Mouse (Mus musculus) thymus, adult 2 months (tissue): Measurements from ENCODE around the gene Slc15a3.

Experiments used
- CTCF ChIP-seq: fragments of 200-500 bp; IDR thresholded peaks from 2 replicates; pipeline ENCODE4 v1.5.1; 2012; ENCODE audit warnings: mild to moderate bottlenecking, control low read depth, low read length, moderate library complexity, borderline replicate concordance; ENCODE audit not compliant: control insufficient read depth, poor library complexity, insufficient read depth; ENCODE audit errors: extremely low read depth
- POLR2A ChIP-seq: fragments of 200-500 bp; IDR thresholded peaks from 2 replicates; pipeline ENCODE4 v1.6.1; 2012; ENCODE audit warnings: mild to moderate bottlenecking, low read length, control low read depth, moderate library complexity; ENCODE audit not compliant: control insufficient read depth, poor library complexity, insufficient read depth; ENCODE audit errors: extremely low read depth

DNA sequence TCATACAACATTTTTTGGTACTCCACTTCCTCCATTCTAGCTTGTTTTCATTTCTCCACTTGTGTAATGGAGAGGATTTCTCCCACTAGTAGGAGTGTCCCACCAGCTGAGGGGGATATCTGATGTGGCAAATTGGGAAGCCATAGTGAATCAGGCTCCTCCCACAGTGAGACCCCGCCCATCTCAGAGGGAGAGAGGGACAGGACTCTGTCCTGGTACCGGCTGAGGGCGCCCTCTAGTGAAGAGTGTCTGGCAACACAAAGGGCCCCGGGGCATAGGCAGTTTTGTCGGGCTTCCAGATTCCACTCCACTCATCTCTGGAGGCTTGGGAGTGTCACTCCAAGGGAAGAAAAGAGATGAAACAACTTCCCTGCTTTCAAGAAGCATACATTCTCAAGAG is 8.1 kb upstream of the Slc15a3 start:
- TF ChIP-seq POLR2A (no peak), CTCF (peak; percentile 90)
